Mouse (Mus musculus) adrenal gland, postnatal 36 days (tissue): ENCODE data around the gene Hspa4. TPM values are rescaled to one million over a fixed set of nuclear protein-coding genes. Genes with fewer than 3 reads are reported as not detected.
"Not testable (repeated sequence)": the region's sequence is repeated elsewhere in the genome, so short reads cannot be mapped to it uniquely, and the experiment has no call there.

Experiments
- DNase-seq, 2 experiments: peaks; one replicate each; pipeline ENCODE4 v3.0.0; 2021; ENCODE audit warnings: mixed read lengths in 1 of 2
- long read RNA-seq, 2 experiments: library from polyadenylated mRNA; stranded (forward); transcript quantifications; one replicate each; pipeline ENCODE4 v2.0.0; 2021; ENCODE audit warnings: borderline sequencing depth in 2 of 2
- total RNA-seq, 2 experiments: library from RNA; stranded (reverse); gene quantifications; 2 replicates each; pipeline ENCODE4 v1.2.3; 2021

Gene Hspa4
- total RNA-seq, result 100 to 1,000 TPM; 172 to 250 TPM
- long read RNA-seq, experiment 1, full-length matches to known transcripts, result 191 of 224 reads
- long read RNA-seq, experiment 1, partial matches to known transcripts, result 14 of 224 reads
- long read RNA-seq, experiment 1, other reads (novel, unspliced or antisense), result 19 of 224 reads
- long read RNA-seq, experiment 2, full-length matches to known transcripts, result 34 of 49 reads
- long read RNA-seq, experiment 2, partial matches to known transcripts, result 4 of 49 reads
- long read RNA-seq, experiment 2, other reads (novel, unspliced or antisense), result 11 of 49 reads

- DNase-seq, result peak; percentile 98 to 99
These were observed at the start of gene Hspa4 for GRCm38 (mm10) chr11:53300330-53301166. Hspa4 (minus strand) TSS chr11:53300457.

GRCm38 (mm10) chr11:53345738-53346137 lies 45.5 kb upstream of the Hspa4 start:
- DNase-seq, result no peak

GRCm38 (mm10) chr11:53345328-53345727 lies 45.1 kb upstream of the Hspa4 start:
- DNase-seq, result no peak

GRCm38 (mm10) chr11:53342711-53343110 lies 42.5 kb upstream of the Hspa4 start:
- no peak for DNase-seq

- DNase-seq, result not testable (repeated sequence)
These were observed 40.8 kb upstream of the Hspa4 start for GRCm38 (mm10) chr11:53341019-53341418.

- DNase-seq, result no peak
These were observed 37.4 kb upstream of the Hspa4 start for GRCm38 (mm10) chr11:53337684-53338083.

- DNase-seq, result no peak
These were observed 36.7 kb upstream of the Hspa4 start for GRCm38 (mm10) chr11:53336924-53337323.

GRCm38 (mm10) chr11:53336182-53336571 lies 35.9 kb upstream of the Hspa4 start:
- DNase-seq, result no peak

- DNase-seq, result no peak
These were observed 35.4 kb upstream of the Hspa4 start for GRCm38 (mm10) chr11:53335505-53336181.

- no peak for DNase-seq
These were observed 31.9 kb upstream of the Hspa4 start for GRCm38 (mm10) chr11:53332076-53332680.

GRCm38 (mm10) chr11:53331121-53331520 lies 30.9 kb upstream of the Hspa4 start:
- DNase-seq, result peak in 1 of 2 experiments; percentile 11

- DNase-seq, result no peak
These were observed 30.1 kb upstream of the Hspa4 start for GRCm38 (mm10) chr11:53330325-53330724.

GRCm38 (mm10) chr11:53324512-53324968 lies 24.3 kb upstream of the Hspa4 start, which contains the start of gene Zcchc10:
Zcchc10 (plus strand) TSS chr11:53324679.
- DNase-seq, result peak; percentile 91 to 95

GRCm38 (mm10) chr11:53319867-53320266 lies 19.6 kb upstream of the Hspa4 start:
- not testable (repeated sequence) for DNase-seq

GRCm38 (mm10) chr11:53318568-53318967 lies 18.3 kb upstream of the Hspa4 start:
- DNase-seq, result not testable (repeated sequence)

GRCm38 (mm10) chr11:53318041-53318440 lies 17.8 kb upstream of the Hspa4 start:
- no peak for DNase-seq

- DNase-seq, result no peak
These were observed 16.7 kb upstream of the Hspa4 start for GRCm38 (mm10) chr11:53316996-53317395.

- peak in 1 of 2 experiments; percentile 23 for DNase-seq
These were observed 14.5 kb upstream of the Hspa4 start for GRCm38 (mm10) chr11:53314770-53315173.

- DNase-seq, result not testable (repeated sequence)
These were observed 12.6 kb upstream of the Hspa4 start for GRCm38 (mm10) chr11:53312823-53313222.

GRCm38 (mm10) chr11:53311385-53311784 lies 11.1 kb upstream of the Hspa4 start:
- DNase-seq, result no peak

GRCm38 (mm10) chr11:53308884-53309310 lies 8.6 kb upstream of the Hspa4 start:
- peak; percentile 70 to 81 for DNase-seq
